ENCODE assay signal across 8 mouse cellular contexts in genomic region chr9:106464751-106465541, GRCm38 (mm10). TPM values are rescaled to one million over a fixed set of nuclear protein-coding genes. Genes with fewer than 3 reads are reported as not detected.
DNase-seq lines count a peak whose midpoint lies in the region; ATAC-seq lines count a peak whose summit lies in the region.

No protein-coding gene starts in this region.

- H3K4me1 ChIP-seq in embryonic facial prominence, embryonic 13.5 days: peaks cover 25% of the 10 kb centered on the region

- H3K27me3 ChIP-seq in embryonic facial prominence, embryonic 13.5 days: peaks cover 11% of the 10 kb centered on the region

- DNase-seq in adrenal gland, adult (ENCODE audit: inconsistent age in 2 of 2, low spot score in 1 of 2): peak; percentile 56 to 76
- DNase-seq in adrenal gland, postnatal 4 days (ENCODE audit: low spot score in 2 of 2): no peak
- DNase-seq in adrenal gland, postnatal 14 days: peak; percentile 78
- peak; percentile 68 for DNase-seq in heart, postnatal 4 days
- DNase-seq in layer of hippocampus, postnatal 14 days (ENCODE audit: low spot score in 2 of 2): peak; percentile 73 to 81
- DNase-seq in lung, postnatal 36 days: peak; percentile 36
- DNase-seq in right cerebral cortex, postnatal 10 days (ENCODE audit: low spot score in 2 of 2): peak; percentile 86 to 88

- WGBS in embryonic facial prominence, embryonic 13.5 days: 3% methylated on average over 99 of the region's 99 CpGs

- H3K9ac ChIP-seq in embryonic facial prominence, embryonic 13.5 days: peak overlapping the region; percentile 77

- no peaks in the 10 kb centered on the region for H3K9me3 ChIP-seq in embryonic facial prominence, embryonic 13.5 days

- H3K36me3 ChIP-seq in embryonic facial prominence, embryonic 13.5 days: peaks cover 41% of the 10 kb centered on the region

- H3K27ac ChIP-seq in embryonic facial prominence, embryonic 13.5 days: no peak overlapping the region

- peak overlapping the region; percentile 59 for H3K4me3 ChIP-seq in embryonic facial prominence, embryonic 13.5 days

- peak overlapping the region; percentile 98 for H3K4me2 ChIP-seq in embryonic facial prominence, embryonic 13.5 days

- ATAC-seq in embryonic facial prominence, embryonic 13.5 days (ENCODE audit: insufficient number of reproducible peaks, insufficient read depth, low FRiP score, low TSS enrichment, low read depth): peak; percentile 23; the same call in 1 of the 2 replicates

RNA-seq across cellular contexts. Expression of gene Gpr62, which starts 0.8 kb away (rescaled TPM):
- total RNA-seq in adrenal gland, postnatal 4 days (2021): under 1 TPM; 0.40 to 0.67 TPM
- total RNA-seq in adrenal gland, postnatal 14 days (2021): 0.23 TPM in 1 of 2 replicates, not detected in the other
- polyA plus RNA-seq in embryonic facial prominence, embryonic 13.5 days (2015; fragmentation: Nextera tagmentation; extraction: Ambion mirVana): 0.53 TPM in 1 of 2 replicates, not detected in the other
- total RNA-seq in heart, postnatal 4 days (2021): under 1 TPM in 1 of 2 experiments, not detected in 1; 0.14 TPM
- 1 to 10 TPM; 7.1 to 7.4 TPM for total RNA-seq in layer of hippocampus, postnatal 14 days (2021)

RNA-seq across cellular contexts. Expression of gene Rrp9, which starts 10.8 kb away (rescaled TPM):
- total RNA-seq in adrenal gland, postnatal 4 days (2021): 10 to 100 TPM; 33.4 to 40.7 TPM
- total RNA-seq in adrenal gland, postnatal 14 days (2021): 34.2 and 53.4 TPM in 2 replicates
- polyA plus RNA-seq in embryonic facial prominence, embryonic 13.5 days (2015; fragmentation: Nextera tagmentation; extraction: Ambion mirVana): 43.9 and 49.8 TPM in 2 replicates
- 10 to 100 TPM; 21.3 to 23.3 TPM for total RNA-seq in heart, postnatal 4 days (2021)
- 10 to 100 TPM; 31.5 to 37.0 TPM for total RNA-seq in layer of hippocampus, postnatal 14 days (2021)

RNA-seq across cellular contexts. Expression of gene Parp3, which starts 11.8 kb away (rescaled TPM):
- 10 to 100 TPM; 15.8 to 18.1 TPM for total RNA-seq in adrenal gland, postnatal 4 days (2021)
- 24.0 and 26.5 TPM in 2 replicates for total RNA-seq in adrenal gland, postnatal 14 days (2021)
- polyA plus RNA-seq in embryonic facial prominence, embryonic 13.5 days (2015; fragmentation: Nextera tagmentation; extraction: Ambion mirVana): 3.2 and 4.1 TPM in 2 replicates
- 1 to 10 TPM; 7.5 to 8.3 TPM for total RNA-seq in heart, postnatal 4 days (2021)
- 1 to 10 TPM; 3.2 to 5.1 TPM for total RNA-seq in layer of hippocampus, postnatal 14 days (2021)

RNA-seq across cellular contexts. Expression of gene Pcbp4, which starts 11.9 kb away (rescaled TPM):
- total RNA-seq in adrenal gland, postnatal 4 days (2021): 10 to 100 TPM; 59.5 to 63.8 TPM
- 24.3 and 32.2 TPM in 2 replicates for total RNA-seq in adrenal gland, postnatal 14 days (2021)
- polyA plus RNA-seq in embryonic facial prominence, embryonic 13.5 days (2015; fragmentation: Nextera tagmentation; extraction: Ambion mirVana): 128 and 133 TPM in 2 replicates
- total RNA-seq in heart, postnatal 4 days (2021): 100 to 1,000 TPM in 1 of 2 experiments, 10 to 100 TPM in 1; 96.8 to 101 TPM
- 100 to 1,000 TPM; 181 to 195 TPM for total RNA-seq in layer of hippocampus, postnatal 14 days (2021)

RNA-seq across cellular contexts. Expression of gene Abhd14a, which starts 17.5 kb away (rescaled TPM):
- 10 to 100 TPM; 29.8 to 30.2 TPM for total RNA-seq in adrenal gland, postnatal 4 days (2021)
- 17.1 and 18.4 TPM in 2 replicates for total RNA-seq in adrenal gland, postnatal 14 days (2021)
- 74.4 and 75.2 TPM in 2 replicates for polyA plus RNA-seq in embryonic facial prominence, embryonic 13.5 days (2015; fragmentation: Nextera tagmentation; extraction: Ambion mirVana)
- total RNA-seq in heart, postnatal 4 days (2021): 10 to 100 TPM; 23.7 to 26.1 TPM
- total RNA-seq in layer of hippocampus, postnatal 14 days (2021): 10 to 100 TPM; 40.9 to 41.8 TPM

Comparison
In these comparisons a context has a peak if more than half of its experiments do, and no peak if none do; other contexts are left out.
1. DNase-seq: peak in adrenal gland, adult (2 of 2), adrenal gland, postnatal 14 days (single experiment), heart, postnatal 4 days (single experiment), layer of hippocampus, postnatal 14 days (2 of 2), lung, postnatal 36 days (single experiment) and right cerebral cortex, postnatal 10 days (2 of 2); none in adrenal gland, postnatal 4 days (0 of 2).